Mouse (Mus musculus) heart, adult 2 months (tissue): Measurements from ENCODE around the gene Inafm1. TPM values are rescaled to one million over a fixed set of nuclear protein-coding genes. Genes with fewer than 3 reads are reported as not detected.
A peak's percentile ranks its signal among the peaks of the same experiment; 100 is the strongest.

Source experiments
- DNase-seq, 2 experiments: peaks; one replicate each; pipeline ENCODE4 v3.0.0; 2021
- H3K27ac ChIP-seq: fragments of 200-600 bp; 2 replicates; pipeline ENCODE4 v1.8.1; 2022
- H3K27me3 ChIP-seq: fragments of 200-500 bp; 2 replicates; pipeline ENCODE4 v1.6.1; 2012; ENCODE audit warnings: mild to moderate bottlenecking, low read length, inconsistent platforms, mixed read lengths; ENCODE audit not compliant: control insufficient read depth, insufficient read depth
- H3K36me3 ChIP-seq: fragments of 200-500 bp; 2 replicates; pipeline ENCODE4 v1.6.1; 2012; ENCODE audit warnings: low read length, inconsistent platforms; ENCODE audit not compliant: control insufficient read depth, insufficient read depth
- H3K4me1 ChIP-seq: fragments of 200-500 bp; 2 replicates; pipeline ENCODE4 v1.6.1; 2011; ENCODE audit warnings: low read length; ENCODE audit not compliant: control insufficient read depth, insufficient read depth
- H3K4me3 ChIP-seq: fragments of 200-600 bp; 2 replicates; pipeline ENCODE4 v1.8.1; 2022
- H3K79me2 ChIP-seq: fragments of 200-500 bp; replicated peaks from 2 replicates; pipeline ENCODE4 v1.6.1; 2012; ENCODE audit warnings: mild to moderate bottlenecking, inconsistent platforms, low read length, moderate library complexity, mixed read lengths; ENCODE audit not compliant: control insufficient read depth, insufficient read depth
- H3K9ac ChIP-seq: fragments of 200-500 bp; 2 replicates; pipeline ENCODE4 v1.6.1; 2012; ENCODE audit warnings: low read depth, mild to moderate bottlenecking, control low read depth, inconsistent platforms, low read length, mixed read lengths
- CTCF ChIP-seq: fragments of 200-600 bp; IDR thresholded peaks from 2 replicates; pipeline ENCODE4 v1.8.1; 2022; ENCODE audit warnings: antibody characterized with exemption, mild to moderate bottlenecking, moderate library complexity
- EP300 ChIP-seq: fragments of 200-500 bp; IDR thresholded peaks from 2 replicates; pipeline ENCODE4 v1.6.1; 2011; ENCODE audit warnings: low read depth, low read length, control low read depth; ENCODE audit not compliant: insufficient read depth
- POLR2A ChIP-seq: fragments of 200-500 bp; IDR thresholded peaks from 2 replicates; pipeline ENCODE4 v1.6.1; 2011; ENCODE audit warnings: mild to moderate bottlenecking, low read depth, low read length, control low read depth; ENCODE audit not compliant: insufficient read depth
- WGBS: fragments of 180-500 bp; shearing (Covaris S2); methylation state at CpG from one replicate; pipeline ENCODE4 v1.1.7; 2018; 5-methylcytosine and 5-hydroxymethylcytosine counted together
- intact Hi-C: fragments of 180-260 bp; cut with DNase I; formaldehyde crosslinking; loops from one replicate; pipeline ENCODE4 v1.15.1; 2025
- polyA plus RNA-seq: library from polyadenylated mRNA; depleted of rRNA; stranded (reverse); fragments of >200 nt; gene quantifications from 2 replicates; pipeline ENCODE4 v1.2.3, GENCODE M21; 2012
- total RNA-seq, 2 experiments: library from RNA; stranded (reverse); gene quantifications; 2 replicates each; pipeline ENCODE4 v1.2.3; 2021

Inafm1 gene
- total and polyA plus RNA-seq, 3 experiments = 15.4 to 17.4 (median 16.3) TPM

- WGBS = under 1% methylated on average over 52 of the region's 52 CpGs
- peak overlapping the region; percentile 51 for H3K9ac ChIP-seq
- no peak for TF ChIP-seq POLR2A
- TF ChIP-seq CTCF = 0 out of 2 replicates have a peak, but pooled peaks have one; percentile 1
Measured at GRCm38 (mm10) chr7:16299419-16300035, 26.1 kb upstream of the Inafm1 start.

GRCm38 (mm10) chr7:16298927-16299326, 25.5 kb upstream of the Inafm1 start:
- TF ChIP-seq EP300 (no peak), POLR2A (no peak), CTCF (no peak)
- no peaks in the 10 kb centered on the region for H3K27me3 ChIP-seq
- DNase-seq = no peak
- intact Hi-C loops = loop anchor here (10.0 kb wide), 2 partner anchors 166 to 316 kb away; partner anchors contain the start of gene Arhgap35
- no peaks in the 10 kb centered on the region for H3K79me2 ChIP-seq
- WGBS = 79% methylated on average over 5 of the region's 5 CpGs
- H3K36me3 ChIP-seq = no peaks in the 10 kb centered on the region
- no peak overlapping the region for H3K4me3 ChIP-seq
- no peak overlapping the region for H3K9ac ChIP-seq
- H3K27ac ChIP-seq = no peak overlapping the region
- H3K4me1 ChIP-seq = peaks cover 12% of the 10 kb centered on the region

More at GRCm38 (mm10) chr7:16299419-16300035, 26.1 kb upstream of the Inafm1 start:
- intact Hi-C loops = loop anchor here (10.0 kb wide), 2 partner anchors 165 to 315 kb away; partner anchors contain the start of gene Arhgap35
- Histone ChIP-seq H3K27me3 (no peaks in the 10 kb centered on the region), H3K27ac (no peak overlapping the region), H3K4me3 (peak overlapping the region; percentile 45), H3K36me3 (no peaks in the 10 kb centered on the region), H3K79me2 (no peaks in the 10 kb centered on the region), H3K4me1 (peaks cover 12% of the 10 kb centered on the region)
- DNase-seq = peak; percentile 87 to 90

GRCm38 (mm10) chr7:16297616-16298015, 24.2 kb upstream of the Inafm1 start:
- 77% methylated on average over 2 of the region's 2 CpGs for WGBS
- Histone ChIP-seq H3K27ac (peak overlapping the region; percentile 90), H3K27me3 (no peaks in the 10 kb centered on the region), H3K4me1 (peaks cover 12% of the 10 kb centered on the region), H3K36me3 (no peaks in the 10 kb centered on the region), H3K4me3 (no peak overlapping the region), H3K79me2 (no peaks in the 10 kb centered on the region), H3K9ac (no peak overlapping the region)
- TF ChIP-seq POLR2A (no peak), CTCF (no peak), EP300 (no peak)
- no peak for DNase-seq
- intact Hi-C loops = loop anchor here (1.0 to 10.0 kb wide), 3 partner anchors 12 to 317 kb away; partner anchors contain the start of gene Arhgap35

- H3K36me3 ChIP-seq = no peaks in the 10 kb centered on the region
- H3K4me3 ChIP-seq = peak overlapping the region; percentile 53
- 2% methylated on average over 22 of the region's 22 CpGs for WGBS
- intact Hi-C loops = loop anchor here (1.0 to 10.0 kb wide), 3 partner anchors 12 to 318 kb away; partner anchors contain the start of gene Arhgap35
- no peaks in the 10 kb centered on the region for H3K79me2 ChIP-seq
- peaks cover 12% of the 10 kb centered on the region for H3K4me1 ChIP-seq
- H3K9ac ChIP-seq = peak overlapping the region; percentile 35
- peak; percentile 90 to 92 for DNase-seq
- H3K27me3 ChIP-seq = no peaks in the 10 kb centered on the region
- TF ChIP-seq POLR2A (0 out of 2 replicates have a peak, but pooled peaks have one; percentile 25), CTCF (peak; percentile 55), EP300 (peak; percentile 80)
- peak overlapping the region; percentile 90 for H3K27ac ChIP-seq
Measured at GRCm38 (mm10) chr7:16296766-16297390, 23.5 kb upstream of the Inafm1 start.

- H3K4me3 ChIP-seq = no peak overlapping the region
- no peak for TF ChIP-seq POLR2A
- TF ChIP-seq EP300 = no peak
- H3K27ac ChIP-seq = peak overlapping the region; percentile 90
- no peaks in the 10 kb centered on the region for H3K27me3 ChIP-seq
- intact Hi-C loops = loop anchor here (10.0 kb wide), 2 partner anchors 169 to 319 kb away; partner anchors contain the start of gene Arhgap35
- H3K79me2 ChIP-seq = no peaks in the 10 kb centered on the region
- DNase-seq = no peak
- H3K9ac ChIP-seq = no peak overlapping the region
- no peaks in the 10 kb centered on the region for H3K36me3 ChIP-seq
- WGBS = 30% methylated on average over 2 of the region's 2 CpGs
- H3K4me1 ChIP-seq = peaks cover 12% of the 10 kb centered on the region
Measured at GRCm38 (mm10) chr7:16296146-16296545, 22.7 kb upstream of the Inafm1 start.
